9 mouse cellular contexts compared by ENCODE assay signal in genomic region chr2:152943568-152943967, GRCm38 (mm10). TPM values are rescaled to one million over a fixed set of nuclear protein-coding genes. Genes with fewer than 3 reads are reported as not detected.
A peak's percentile ranks its signal among the peaks of the same experiment; 100 is the strongest.
DNase-seq lines count a peak whose midpoint lies in the region; ATAC-seq lines count a peak whose summit lies in the region.
"Had no signal": no experiment of that assay in that cellular context is flagged by ENCODE, and none has a peak within 500 bp of the region (broad histone marks: within the 10 kb centered on the region; RNA-seq: fewer than 3 reads in every experiment).

No protein-coding gene starts in this region.

- no peaks in the 10 kb centered on the region for H3K9me3 ChIP-seq in embryonic facial prominence, embryonic 15.5 days (replicated peaks)
- no peaks in the 10 kb centered on the region for H3K9me3 ChIP-seq in hindbrain, embryonic 15.5 days

- H3K4me1 ChIP-seq in embryonic facial prominence, embryonic 15.5 days = peaks cover 12% of the 10 kb centered on the region
- peaks cover 25% of the 10 kb centered on the region for H3K4me1 ChIP-seq in hindbrain, embryonic 15.5 days (replicated peaks)

- no peak overlapping the region for H3K9ac ChIP-seq in embryonic facial prominence, embryonic 15.5 days
- H3K9ac ChIP-seq in hindbrain, embryonic 15.5 days = peak overlapping the region; percentile 46; the same call in 1 of the 2 replicates

- H3K36me3 ChIP-seq in embryonic facial prominence, embryonic 15.5 days = no peaks in the 10 kb centered on the region
- no peaks in the 10 kb centered on the region for H3K36me3 ChIP-seq in hindbrain, embryonic 15.5 days

- peaks cover 90% of the 10 kb centered on the region for H3K27me3 ChIP-seq in embryonic facial prominence, embryonic 15.5 days
- H3K27me3 ChIP-seq in hindbrain, embryonic 15.5 days = peaks cover 57% of the 10 kb centered on the region

- ATAC-seq in embryonic facial prominence, embryonic 15.5 days (ENCODE audit: insufficient number of reproducible peaks, low FRiP score, low TSS enrichment, low read depth) = no peak
- ATAC-seq in hindbrain, embryonic 15.5 days (ENCODE audit: low FRiP score, low read depth) = no peak

- peak overlapping the region; percentile 82 for H3K4me2 ChIP-seq in embryonic facial prominence, embryonic 15.5 days (replicated peaks)
- peak overlapping the region; percentile 97 for H3K4me2 ChIP-seq in hindbrain, embryonic 15.5 days

- peak; percentile 6 for DNase-seq in kidney, postnatal 10 days
- DNase-seq in kidney, adult 11 months = no peak
- DNase-seq in neural tube, embryonic 10.5 days (ENCODE audit: extremely low spot score, low spot score) = peak; percentile 37
- no peak for DNase-seq in layer of hippocampus, adult 11-12 months (ENCODE audit: low spot score)
- no peak for DNase-seq in spleen, postnatal 14 days (ENCODE audit: low spot score in 2 of 2)
- DNase-seq in cerebellum, adult 11 months = no peak
- DNase-seq: kidney, postnatal 25 days had no signal

- H3K27ac ChIP-seq in embryonic facial prominence, embryonic 15.5 days (replicated peaks) = no peak overlapping the region
- H3K27ac ChIP-seq in hindbrain, embryonic 15.5 days (replicated peaks) = no peak overlapping the region

- peak overlapping the region; percentile 43 for H3K4me3 ChIP-seq in embryonic facial prominence, embryonic 15.5 days (replicated peaks)
- H3K4me3 ChIP-seq in hindbrain, embryonic 15.5 days = peak overlapping the region; percentile 45

- 5% methylated on average over 8 of the region's 8 CpGs for WGBS in embryonic facial prominence, embryonic 15.5 days
- WGBS in hindbrain, embryonic 15.5 days = 9% methylated on average over 8 of the region's 8 CpGs

RNA-seq across cellular contexts. Expression of gene Dusp15, which starts 7.9 kb away (rescaled TPM):
- 0.29 and 0.53 TPM in 2 replicates for polyA plus RNA-seq in embryonic facial prominence, embryonic 15.5 days (2015; fragmentation: Nextera tagmentation; extraction: Ambion mirVana)
- 10.3 and 13.5 TPM in 2 replicates for polyA plus RNA-seq in hindbrain, embryonic 15.5 days (2015; fragmentation: Nextera tagmentation; extraction: Ambion mirVana)

RNA-seq across cellular contexts. Expression of gene Foxs1, which starts 10.6 kb away (rescaled TPM):
- polyA plus RNA-seq in embryonic facial prominence, embryonic 15.5 days (2015; fragmentation: Nextera tagmentation; extraction: Ambion mirVana) = 3.4 TPM in 2 replicates
- 4.6 and 4.9 TPM in 2 replicates for polyA plus RNA-seq in hindbrain, embryonic 15.5 days (2015; fragmentation: Nextera tagmentation; extraction: Ambion mirVana)

RNA-seq across cellular contexts. Expression of gene Ttll9, which starts 18.7 kb away (rescaled TPM):
- 1.2 and 4.3 TPM in 2 replicates for polyA plus RNA-seq in embryonic facial prominence, embryonic 15.5 days (2015; fragmentation: Nextera tagmentation; extraction: Ambion mirVana)
- polyA plus RNA-seq in hindbrain, embryonic 15.5 days (2015; fragmentation: Nextera tagmentation; extraction: Ambion mirVana) = 8.3 and 8.7 TPM in 2 replicates

RNA-seq across cellular contexts. Expression of gene Mylk2, which starts 32.4 kb away (rescaled TPM):
- polyA plus RNA-seq in embryonic facial prominence, embryonic 15.5 days (2015; fragmentation: Nextera tagmentation; extraction: Ambion mirVana) = 0.73 and 0.92 TPM in 2 replicates
- polyA plus RNA-seq in hindbrain, embryonic 15.5 days (2015; fragmentation: Nextera tagmentation; extraction: Ambion mirVana) = 0.05 and 0.08 TPM in 2 replicates

Comparison
In these comparisons a context has a peak if more than half of its experiments do, and no peak if none do; other contexts are left out.
1. DNase-seq: peak in kidney, postnatal 10 days (single experiment) and neural tube, embryonic 10.5 days (single experiment); none in kidney, adult 11 months (single experiment), layer of hippocampus, adult 11-12 months (single experiment), spleen, postnatal 14 days (0 of 2) and cerebellum, adult 11 months (single experiment).